Comparison of ENCODE assay signal across 9 mouse cellular contexts in the genomic region with DNA sequence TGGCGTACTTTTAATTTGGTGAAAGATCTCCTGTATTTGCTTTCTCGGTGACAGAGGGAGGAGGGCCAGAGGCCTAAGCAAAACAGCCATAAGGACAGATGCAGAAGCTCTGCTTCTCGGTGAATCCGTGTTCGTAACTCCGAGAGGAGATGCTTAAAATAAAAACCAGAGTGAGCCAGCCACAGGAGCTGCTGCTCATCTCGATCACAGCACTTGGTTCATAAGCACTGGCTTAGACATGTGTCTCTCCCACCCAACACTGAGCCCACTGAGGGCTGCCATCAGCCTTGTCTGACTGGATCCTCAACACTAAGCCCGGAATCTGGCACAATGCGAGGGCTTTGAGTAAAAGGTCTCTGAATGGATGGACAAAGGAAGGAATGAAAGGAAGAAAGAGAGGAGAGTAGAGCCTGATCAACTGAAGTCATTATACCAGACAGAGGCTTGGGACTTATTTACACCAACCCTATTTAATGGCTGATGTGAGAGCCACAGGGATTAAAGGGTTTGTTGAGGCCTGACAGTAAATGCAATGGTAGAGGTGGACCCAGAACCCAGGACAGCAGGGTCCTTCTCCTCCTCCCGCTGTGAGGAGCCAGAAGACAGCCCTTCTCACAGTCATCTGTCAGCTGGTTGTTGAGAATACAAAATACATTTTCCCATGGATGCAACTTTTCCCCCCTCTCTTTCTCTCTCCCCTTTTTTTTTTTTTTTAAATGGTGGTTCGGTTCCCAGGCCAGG.
A peak's percentile ranks its signal among the peaks of the same experiment; 100 is the strongest.
DNase-seq lines count a peak whose midpoint lies in the region; ATAC-seq and TF ChIP-seq lines count a peak whose summit lies in the region.
"Had no signal": no experiment of that assay in that cellular context is flagged by ENCODE, and none has a peak within 500 bp of the region (broad histone marks: within the 10 kb centered on the region; RNA-seq: fewer than 3 reads in every experiment).

No protein-coding gene starts in this region.

- no peak overlapping the region for H3K9ac ChIP-seq in hindbrain, embryonic 14.5 days
- H3K9ac ChIP-seq in intestine, postnatal 0 days (ENCODE audit: low read depth, low read length): no peak overlapping the region
- H3K9ac ChIP-seq: liver, postnatal 0 days had no signal

- H3K36me3 ChIP-seq in hindbrain, embryonic 10.5 days: no peaks in the 10 kb centered on the region
- no peaks in the 10 kb centered on the region for H3K36me3 ChIP-seq in hindbrain, embryonic 14.5 days (replicated peaks; ENCODE audit: control insufficient read depth, insufficient read depth)
- H3K36me3 ChIP-seq in intestine, postnatal 0 days (ENCODE audit: control insufficient read depth, insufficient read depth): no peaks in the 10 kb centered on the region

- 46% methylated on average over 11 of the region's 11 CpGs for WGBS in hindbrain, embryonic 10.5 days
- 44% methylated on average over 11 of the region's 11 CpGs for WGBS in hindbrain, embryonic 14.5 days
- WGBS in intestine, postnatal 0 days: 75% methylated on average over 11 of the region's 11 CpGs
- 87% methylated on average over 11 of the region's 11 CpGs for WGBS in lung, adult 2 months

- no peaks in the 10 kb centered on the region for H3K9me3 ChIP-seq in hindbrain, embryonic 10.5 days
- H3K9me3 ChIP-seq in hindbrain, embryonic 14.5 days (ENCODE audit: control insufficient read depth, low read length): no peaks in the 10 kb centered on the region
- H3K9me3 ChIP-seq in intestine, postnatal 0 days (ENCODE audit: control insufficient read depth): no peaks in the 10 kb centered on the region

- peaks cover 21% of the 10 kb centered on the region for H3K4me1 ChIP-seq in hindbrain, embryonic 10.5 days (replicated peaks)
- H3K4me1 ChIP-seq in hindbrain, embryonic 14.5 days (replicated peaks; ENCODE audit: control insufficient read depth, insufficient read depth, low read length): no peaks in the 10 kb centered on the region
- no peaks in the 10 kb centered on the region for H3K4me1 ChIP-seq in intestine, postnatal 0 days (replicated peaks; ENCODE audit: control insufficient read depth, insufficient read depth, low read length)
- no peaks in the 10 kb centered on the region for H3K4me1 ChIP-seq in lung, adult 2 months (ENCODE audit: control insufficient read depth, insufficient read depth, low read length)

- TF ChIP-seq CTCF in intestine, postnatal 0 days (IDR thresholded peaks at IDR 0.05; ENCODE audit: low read depth): no peak
- no peak for TF ChIP-seq CTCF in lung, adult 2 months (IDR thresholded peaks at IDR 0.05; ENCODE audit: insufficient read depth, low read length)

- peak overlapping the region; percentile 74 for H3K27ac ChIP-seq in hindbrain, embryonic 10.5 days
- no peak overlapping the region for H3K27ac ChIP-seq in hindbrain, embryonic 14.5 days
- H3K27ac ChIP-seq in intestine, postnatal 0 days (ENCODE audit: low read depth, low read length): peak overlapping the region; percentile 60

- H3K27me3 ChIP-seq in hindbrain, embryonic 10.5 days (ENCODE audit: insufficient read depth, poor library complexity, severe bottlenecking): no peaks in the 10 kb centered on the region
- H3K27me3 ChIP-seq in hindbrain, embryonic 14.5 days (ENCODE audit: control insufficient read depth, insufficient read depth, low read length): no peaks in the 10 kb centered on the region
- no peaks in the 10 kb centered on the region for H3K27me3 ChIP-seq in intestine, postnatal 0 days (replicated peaks; ENCODE audit: control insufficient read depth, insufficient read depth, low read length)

- DNase-seq in hindbrain, embryonic 10.5 days (ENCODE audit: low spot score): peak; percentile 5
- DNase-seq in hindbrain, embryonic 14.5 days (ENCODE audit: low spot score): no peak
- DNase-seq in right cerebral cortex, adult 18-20 months: peak; percentile 32
- DNase-seq in right cerebral cortex, postnatal 14 days: no peak
- peak; percentile 31 for DNase-seq in telencephalon, adult 2 months (ENCODE audit: low read depth, low spot score)
- no peak for DNase-seq in heart, postnatal 4 days
- DNase-seq in lung, adult 2 months: no peak
- DNase-seq: liver, postnatal 0 days had no signal

- no peak overlapping the region for H3K4me2 ChIP-seq in hindbrain, embryonic 14.5 days (replicated peaks)
- no peak overlapping the region for H3K4me2 ChIP-seq in intestine, postnatal 0 days (replicated peaks; ENCODE audit: low read depth)

- ATAC-seq in hindbrain, embryonic 14.5 days (ENCODE audit: low FRiP score): no peak
- no peak for ATAC-seq in intestine, postnatal 0 days
- ATAC-seq: liver, postnatal 0 days had no signal

- TF ChIP-seq POLR2A in lung, adult 2 months (IDR thresholded peaks at IDR 0.05; ENCODE audit: borderline replicate concordance, extremely low read depth, low read depth, low read length): no peak

- H3K4me3 ChIP-seq in hindbrain, embryonic 10.5 days: no peak overlapping the region
- H3K4me3 ChIP-seq in hindbrain, embryonic 14.5 days (replicated peaks; ENCODE audit: low read length): no peak overlapping the region
- H3K4me3 ChIP-seq in intestine, postnatal 0 days (ENCODE audit: low read depth, low read length): no peak overlapping the region
- H3K4me3 ChIP-seq in lung, adult 2 months (replicated peaks; ENCODE audit: extremely low read depth, low read depth, low read length): no peak overlapping the region

Comparison
In these comparisons a context has a peak if more than half of its experiments do, and no peak if none do; other contexts are left out.
1. DNase-seq: peak in hindbrain, embryonic 10.5 days (single experiment), right cerebral cortex, adult 18-20 months (single experiment) and telencephalon, adult 2 months (single experiment); none in hindbrain, embryonic 14.5 days (single experiment), right cerebral cortex, postnatal 14 days (single experiment), heart, postnatal 4 days (single experiment) and lung, adult 2 months (single experiment).